Mouse (Mus musculus): ENCODE results near the gene Adamts10.

The Adamts10 gene

DNA sequence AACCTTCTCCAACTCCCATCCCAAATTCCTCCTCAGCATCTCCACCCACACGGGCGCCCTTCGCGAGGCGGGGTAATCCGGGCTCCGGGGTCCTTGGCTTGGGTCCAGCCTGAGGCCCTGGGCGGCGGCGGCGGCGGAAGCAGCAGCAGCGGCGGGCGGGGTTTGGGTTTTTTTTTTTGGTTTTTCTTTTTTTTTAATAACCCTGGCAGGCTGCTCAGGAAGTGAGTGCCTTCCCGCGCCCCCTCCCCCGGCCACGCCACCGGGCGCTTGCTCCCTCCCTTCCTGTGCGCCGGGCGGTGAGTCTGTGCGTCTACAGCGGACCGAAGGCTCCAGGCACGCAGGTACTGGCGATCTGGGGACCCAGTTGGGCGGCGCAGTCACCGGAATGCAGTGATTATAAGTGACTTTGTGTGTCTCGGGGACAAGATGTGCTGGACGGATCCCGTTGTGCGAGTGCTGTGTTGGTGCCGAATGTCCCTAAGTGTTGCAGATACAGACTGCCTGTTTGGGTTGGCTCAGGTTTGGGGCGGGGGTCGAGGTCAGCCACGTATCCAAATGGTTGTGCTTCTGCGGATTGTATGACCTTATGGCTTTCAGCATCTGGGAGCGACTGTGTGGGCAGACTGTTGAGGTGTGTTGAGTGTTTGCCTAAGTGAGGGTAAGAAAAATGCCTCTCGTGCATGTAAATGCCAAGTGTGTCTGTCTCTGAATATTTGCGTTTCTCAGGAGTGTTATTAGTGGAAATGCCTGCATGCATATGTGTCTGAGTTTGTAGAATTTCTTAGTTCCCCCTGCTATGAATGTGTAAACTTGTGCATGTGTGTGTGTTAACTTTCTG lies at the start of gene Adamts10:
Gene Adamts10, plus strand, starts transcription at position 287 of the 838 bp plus-strand sequence.
- DNase-seq (ENCODE audit: low spot score in 2 of 2) = peak; percentile 51 to 59

GRCm38 (mm10) chr17:33484020-33484419 lies 40.0 kb upstream of the Adamts10 start:
- DNase-seq (ENCODE audit: low spot score in 2 of 2) = no peak

DNA sequence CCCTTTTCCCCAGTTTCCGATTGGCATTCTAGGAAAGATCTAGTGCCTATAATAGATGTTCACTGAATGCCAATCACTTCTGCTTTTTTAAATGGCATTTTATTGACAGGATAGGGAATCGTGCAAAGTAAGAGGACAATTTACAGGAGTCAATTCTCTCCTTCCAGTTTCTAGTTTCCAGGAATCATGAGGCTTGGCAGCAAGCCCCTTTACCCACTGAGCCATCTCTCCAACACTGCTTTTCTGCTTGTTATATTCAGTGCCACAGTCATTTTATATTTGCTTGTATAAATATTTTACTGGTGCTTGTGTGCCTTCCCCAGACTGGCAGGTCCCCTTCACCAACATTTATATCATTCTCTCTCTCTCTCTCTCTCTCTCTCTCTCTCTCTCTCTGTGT lies 36.8 kb upstream of the Adamts10 start:
- no peak for DNase-seq (ENCODE audit: low spot score in 2 of 2)

DNA sequence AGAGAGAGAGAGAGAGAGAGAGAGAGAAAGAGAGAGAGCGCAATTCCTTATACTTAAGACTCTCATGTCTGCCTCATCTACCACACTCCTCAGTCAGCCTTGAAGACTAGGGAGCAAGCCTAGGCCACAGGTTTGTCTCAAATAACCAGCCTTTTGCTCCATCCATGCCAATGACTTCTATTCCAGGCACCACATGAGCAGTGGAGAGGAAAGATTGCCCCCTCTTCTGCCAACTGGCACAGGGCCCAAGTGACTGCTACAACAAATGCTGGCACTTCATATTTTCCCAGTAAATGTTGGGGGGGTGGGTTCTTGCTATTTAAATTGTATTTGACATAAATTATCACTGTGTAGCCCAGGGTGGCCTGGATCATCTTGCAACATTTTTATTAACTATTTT lies 36.4 kb upstream of the Adamts10 start:
- no peak for DNase-seq (ENCODE audit: low spot score in 2 of 2)

- no peak for DNase-seq (ENCODE audit: low spot score in 2 of 2)
Measured at GRCm38 (mm10) chr17:33491371-33491770, 32.6 kb upstream of the Adamts10 start.

DNA sequence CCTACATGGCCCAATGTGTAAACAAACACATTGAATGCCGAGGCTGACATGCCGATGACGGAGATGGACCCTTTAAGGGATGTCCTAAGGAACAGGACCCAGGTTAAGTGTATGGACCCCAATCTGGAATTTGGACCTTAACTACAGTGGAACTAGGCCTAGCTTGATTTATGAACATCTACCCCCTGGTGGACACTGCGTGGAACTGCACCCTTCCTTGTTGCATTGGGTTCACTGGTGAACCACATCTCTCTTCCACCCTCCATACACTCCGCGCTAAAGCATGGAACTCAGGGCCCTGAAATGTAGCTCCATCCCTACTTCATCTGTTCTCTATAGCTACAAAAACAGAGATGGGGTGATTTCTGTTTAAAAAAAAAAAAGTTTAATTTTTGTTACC lies 30.9 kb upstream of the Adamts10 start:
- DNase-seq (ENCODE audit: low spot score in 2 of 2) = peak in 1 of 2 experiments; percentile 9

DNA sequence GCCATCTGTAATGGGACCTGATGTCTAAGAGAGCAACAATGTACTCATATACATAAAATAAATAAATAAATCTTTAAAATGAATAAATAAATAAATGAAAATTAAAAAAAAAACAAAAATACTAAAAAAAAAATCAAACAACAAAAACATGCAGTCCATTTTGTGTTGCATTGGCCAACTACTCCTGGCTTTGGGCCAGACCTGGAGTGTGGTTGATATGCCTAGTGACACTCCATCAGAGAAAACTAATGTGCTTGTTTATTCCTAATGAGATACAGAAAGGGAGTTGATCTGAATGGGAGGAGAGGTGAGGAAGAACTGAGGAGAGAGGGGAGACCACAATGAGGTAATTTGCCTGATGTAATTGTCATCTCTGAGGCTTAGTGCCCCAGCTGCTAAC lies 29.4 kb upstream of the Adamts10 start:
- no peak for DNase-seq (ENCODE audit: low spot score in 2 of 2)

DNA sequence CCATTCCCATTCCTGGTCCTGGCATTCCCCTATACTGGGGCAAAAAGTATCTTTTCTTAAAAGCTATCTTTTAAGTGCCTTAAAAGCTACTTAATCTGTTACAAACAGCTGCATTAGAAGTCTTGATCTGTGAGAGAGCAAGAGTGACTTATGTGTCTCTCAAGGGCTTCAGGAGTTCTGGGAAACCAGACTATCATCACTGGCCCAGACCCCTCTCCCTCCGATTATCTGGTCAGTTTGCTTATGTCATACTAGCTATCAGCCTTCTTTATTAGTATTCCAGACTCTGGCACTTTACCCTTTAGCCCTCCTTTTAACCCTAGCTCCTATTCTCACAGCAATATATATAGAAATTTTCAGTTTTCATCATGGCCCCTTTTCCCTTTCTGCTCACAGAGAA lies 25.1 kb upstream of the Adamts10 start:
- DNase-seq (ENCODE audit: low spot score in 2 of 2) = no peak

GRCm38 (mm10) chr17:33508386-33508785 lies 15.6 kb upstream of the Adamts10 start:
- DNase-seq (ENCODE audit: low spot score in 2 of 2) = no peak

DNA sequence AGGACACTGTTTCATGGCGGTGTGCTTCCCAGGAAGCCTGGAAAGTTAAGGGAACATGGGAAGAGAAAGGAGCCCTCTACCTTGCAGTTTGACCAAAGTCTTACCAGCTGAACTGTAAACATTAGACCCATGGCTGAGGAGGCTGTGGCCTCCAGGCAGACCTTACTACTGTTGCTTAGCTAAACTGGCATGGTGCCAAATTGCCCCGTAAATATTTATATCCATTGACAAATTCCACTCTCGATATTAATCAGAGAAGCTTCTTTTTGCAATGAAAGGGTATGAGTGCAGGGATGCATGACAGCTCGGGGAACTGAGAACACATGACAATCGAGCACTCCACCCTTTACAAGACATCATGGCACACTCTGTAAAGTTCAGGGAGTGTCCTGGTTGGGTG lies 13.8 kb upstream of the Adamts10 start:
- no peak for DNase-seq (ENCODE audit: low spot score in 2 of 2)

DNA sequence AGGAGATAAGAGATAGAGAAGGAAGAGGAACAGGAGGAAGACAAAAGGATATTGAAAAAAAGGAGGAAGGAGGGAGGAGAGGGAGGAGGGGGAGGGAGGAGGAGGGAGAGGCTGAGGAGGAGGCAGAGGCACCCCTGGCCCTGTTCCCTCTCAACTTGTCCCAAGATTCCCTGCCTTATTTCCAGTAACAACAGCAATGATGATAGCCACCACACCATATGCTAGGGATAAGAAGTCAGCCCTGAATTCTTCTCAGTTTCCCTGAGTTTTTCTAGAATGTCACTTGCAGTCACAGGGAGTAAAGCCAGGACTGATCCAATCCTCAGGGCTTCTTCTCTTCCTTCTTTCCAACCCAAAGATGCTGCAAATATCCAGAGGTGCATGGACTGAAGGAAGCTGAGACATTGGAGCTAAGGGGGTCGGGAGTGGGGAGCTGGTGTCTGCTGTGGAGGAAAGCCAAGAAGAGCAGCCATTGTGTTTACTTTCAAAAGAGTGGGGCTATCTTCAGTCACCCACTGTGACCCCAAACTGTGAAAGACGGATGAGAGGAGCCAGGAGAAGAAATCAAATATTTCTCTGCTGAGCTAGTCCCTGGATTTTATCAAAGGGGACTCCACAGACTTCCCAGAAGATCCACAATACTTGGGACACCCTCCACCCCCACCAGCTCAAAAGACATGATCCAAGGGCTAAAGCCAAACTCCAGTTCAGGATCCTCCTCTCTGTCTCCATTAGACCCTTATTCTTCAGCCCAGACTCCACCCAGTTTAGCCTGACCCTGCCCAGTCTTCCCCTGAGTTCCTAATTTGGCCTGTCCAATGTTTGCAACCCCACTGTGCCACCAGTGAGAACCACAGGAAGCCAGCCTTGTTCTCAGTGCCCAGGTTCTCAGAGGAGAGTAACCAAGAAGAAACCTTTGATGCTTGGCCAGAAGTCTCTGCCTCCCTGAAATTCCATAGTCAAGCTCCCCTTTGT lies 11.3 kb upstream of the Adamts10 start:
- no peak for DNase-seq (ENCODE audit: low spot score in 2 of 2)

DNA sequence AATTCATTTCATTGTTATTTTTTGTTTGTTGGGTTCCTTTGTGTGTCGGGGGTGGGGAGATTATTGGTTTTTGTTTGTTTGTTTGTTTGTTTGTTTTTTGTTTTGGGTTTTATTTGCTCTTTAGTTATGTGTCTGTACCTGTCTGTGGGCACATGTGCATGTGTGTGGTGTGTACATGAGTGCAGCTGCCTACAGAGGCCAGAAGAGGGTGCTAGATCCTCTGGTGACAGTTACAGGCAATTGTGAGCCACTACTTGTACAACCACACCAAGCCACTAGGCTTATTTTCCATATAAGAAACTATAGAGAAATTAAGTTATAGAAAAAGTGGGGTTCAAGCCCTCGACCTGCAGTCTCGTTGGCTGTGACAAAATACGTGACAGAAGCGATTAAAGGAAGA lies 10.1 kb upstream of the Adamts10 start:
- no peak for DNase-seq (ENCODE audit: low spot score in 2 of 2)

DNA sequence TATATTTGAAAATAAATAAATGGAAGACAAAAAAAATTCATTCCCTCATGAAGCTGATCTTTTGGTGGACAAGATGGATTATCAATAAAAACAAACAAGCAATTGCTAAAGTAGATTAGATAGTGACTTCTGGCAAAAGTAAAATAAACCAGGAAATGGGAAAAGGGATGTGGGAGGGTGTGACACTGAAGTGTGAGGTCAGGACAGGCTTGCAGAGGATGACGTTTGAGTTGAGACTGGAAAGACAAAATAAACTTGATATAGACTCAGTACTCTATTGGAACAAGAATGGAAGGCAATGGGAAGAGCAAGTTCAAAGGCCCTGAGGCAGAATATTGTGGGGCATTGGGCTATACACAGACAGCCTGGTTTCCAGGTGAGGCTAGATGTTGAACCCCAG lies 3.6 kb upstream of the Adamts10 start:
- DNase-seq (ENCODE audit: low spot score in 2 of 2) = no peak

DNA sequence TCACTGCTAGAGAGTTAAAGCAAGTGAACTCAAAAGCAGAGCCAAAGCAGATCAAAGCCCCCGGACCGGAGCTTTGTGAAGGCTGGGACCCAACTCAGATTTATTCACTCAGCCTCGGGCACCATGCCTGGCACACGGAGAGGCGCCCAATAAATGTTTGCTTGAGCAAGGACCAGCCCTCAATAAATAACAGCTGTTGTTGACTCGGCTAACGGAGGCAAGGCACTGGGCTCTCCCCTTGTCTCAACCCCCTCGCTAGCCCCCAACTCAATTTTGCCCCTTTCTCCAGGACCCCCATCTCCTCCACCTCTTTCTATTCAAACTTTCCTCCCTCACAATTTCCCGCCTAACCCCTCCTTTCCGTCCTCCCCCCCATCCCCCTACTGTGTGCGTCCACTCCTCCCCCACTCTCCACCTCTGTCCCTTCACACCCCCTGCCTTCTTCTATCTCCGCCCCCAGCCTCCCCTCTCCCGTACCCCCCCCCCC lies 530 bp upstream of the Adamts10 start:
- DNase-seq (ENCODE audit: low spot score in 2 of 2) = no peak

DNA sequence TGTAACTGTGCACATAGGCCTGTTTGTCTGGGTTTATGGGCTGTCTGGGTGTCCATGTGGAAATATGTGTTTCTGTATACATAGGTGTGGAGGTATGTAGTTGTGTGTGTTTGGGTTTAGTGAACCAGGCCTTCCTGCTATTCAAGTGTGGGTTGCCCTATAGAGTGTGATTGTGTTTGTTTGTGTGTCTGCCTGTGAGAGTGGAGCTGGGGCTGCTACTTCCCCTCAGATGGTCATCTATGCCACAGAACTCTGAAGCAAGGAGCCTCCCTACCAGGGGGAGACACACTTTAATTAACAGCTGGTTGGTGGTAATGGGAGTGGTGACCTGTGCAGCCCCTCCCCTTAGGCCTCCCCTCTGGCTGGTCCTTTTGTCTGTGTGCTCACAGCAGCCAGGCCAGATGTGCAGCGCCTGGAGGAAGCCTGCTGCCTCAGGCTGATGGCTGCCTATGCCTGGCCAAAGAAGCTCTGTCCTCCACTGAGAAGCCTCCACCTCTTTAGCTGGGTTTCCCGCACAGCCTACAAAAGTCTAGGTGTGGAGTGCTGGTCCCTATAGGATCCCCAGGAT lies 886 bp downstream of the Adamts10 start:
- no peak for DNase-seq (ENCODE audit: low spot score in 2 of 2)

- no peak for DNase-seq (ENCODE audit: low spot score in 2 of 2)
Measured at GRCm38 (mm10) chr17:33526506-33526905, 2.5 kb downstream of the Adamts10 start.

- DNase-seq (ENCODE audit: low spot score in 2 of 2) = no peak
Measured at GRCm38 (mm10) chr17:33539106-33539675, 15.2 kb downstream of the Adamts10 start.

- no peak for DNase-seq (ENCODE audit: low spot score in 2 of 2)
Measured at GRCm38 (mm10) chr17:33539878-33540277, 15.9 kb downstream of the Adamts10 start.

DNA sequence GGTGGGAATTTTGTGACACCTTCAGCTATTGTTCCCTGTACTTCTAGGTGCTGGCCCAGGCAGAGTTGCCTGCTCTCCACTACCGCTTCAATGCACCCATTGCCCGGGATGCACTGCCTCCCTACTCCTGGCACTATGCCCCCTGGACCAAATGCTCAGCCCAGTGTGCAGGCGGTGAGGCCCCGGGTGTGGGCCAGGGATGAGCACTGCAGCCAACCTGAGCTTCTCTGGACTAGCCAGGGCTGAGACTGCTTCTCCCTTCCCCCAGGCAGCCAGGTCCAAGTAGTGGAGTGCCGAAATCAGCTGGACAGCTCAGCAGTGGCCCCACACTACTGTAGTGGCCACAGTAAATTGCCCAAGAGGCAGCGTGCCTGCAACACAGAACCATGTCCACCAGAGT lies 25.2 kb downstream of the Adamts10 start:
- DNase-seq (ENCODE audit: low spot score in 2 of 2) = no peak

- DNase-seq (ENCODE audit: low spot score in 2 of 2) = no peak
Measured at GRCm38 (mm10) chr17:33550388-33550787, 26.4 kb downstream of the Adamts10 start.

GRCm38 (mm10) chr17:33552113-33552512 lies 28.1 kb downstream of the Adamts10 start:
- DNase-seq (ENCODE audit: low spot score in 2 of 2) = no peak

GRCm38 (mm10) chr17:33552964-33553363 lies 29.0 kb downstream of the Adamts10 start:
- no peak for DNase-seq (ENCODE audit: low spot score in 2 of 2)

All from urinary bladder, adult 18-20 months (tissue).